Mouse (Mus musculus): ENCODE results near the gene A930004D18Rik. TPM values are rescaled to one million over a fixed set of nuclear protein-coding genes. Genes with fewer than 3 reads are reported as not detected.
A peak's percentile ranks its signal among the peaks of the same experiment; 100 is the strongest.

A930004D18Rik gene
- polyA plus RNA-seq, 1 experiment = not detected

GRCm38 (mm10) chr2:18049279-18049821 is 11.8 kb upstream of the A930004D18Rik start:
- Histone ChIP-seq H3K4me3 (ENCODE audit: insufficient read depth, low read depth, low read length) (no peak overlapping the region), H3K4me1 (ENCODE audit: control insufficient read depth, insufficient read depth, low read length) (peaks cover 4% of the 10 kb centered on the region; the same call in 1 of the 2 replicates), H3K27ac (ENCODE audit: insufficient read depth, low read depth, low read length) (peak overlapping the region; percentile 20; the same call in 1 of the 2 replicates)
- TF ChIP-seq POLR2A (IDR thresholded peaks at IDR 0.05; ENCODE audit: insufficient read depth, low read depth, low read length) (no peak), CTCF (IDR thresholded peaks at IDR 0.05; ENCODE audit: insufficient read depth, low read depth, low read length) (no peak)
- WGBS = 54% methylated on average over 11 of the region's 11 CpGs

GRCm38 (mm10) chr2:18048453-18049075 is 11.0 kb upstream of the A930004D18Rik start, which contains the start of gene Skida1:
Skida1 (minus strand) TSS chr2:18049051.
- no peak for TF ChIP-seq CTCF (IDR thresholded peaks at IDR 0.05; ENCODE audit: insufficient read depth, low read depth, low read length)
- TF ChIP-seq POLR2A (IDR thresholded peaks at IDR 0.05; ENCODE audit: insufficient read depth, low read depth, low read length) = no peak
- Histone ChIP-seq H3K4me1 (ENCODE audit: control insufficient read depth, insufficient read depth, low read length) (peaks cover 4% of the 10 kb centered on the region; the same call in 1 of the 2 replicates), H3K4me3 (ENCODE audit: insufficient read depth, low read depth, low read length) (peak within 1 kb of the TSS; percentile 62), H3K27ac (ENCODE audit: insufficient read depth, low read depth, low read length) (peak within 1 kb of the TSS; percentile 93)
- 9% methylated on average over 17 of the region's 17 CpGs for WGBS

DNA sequence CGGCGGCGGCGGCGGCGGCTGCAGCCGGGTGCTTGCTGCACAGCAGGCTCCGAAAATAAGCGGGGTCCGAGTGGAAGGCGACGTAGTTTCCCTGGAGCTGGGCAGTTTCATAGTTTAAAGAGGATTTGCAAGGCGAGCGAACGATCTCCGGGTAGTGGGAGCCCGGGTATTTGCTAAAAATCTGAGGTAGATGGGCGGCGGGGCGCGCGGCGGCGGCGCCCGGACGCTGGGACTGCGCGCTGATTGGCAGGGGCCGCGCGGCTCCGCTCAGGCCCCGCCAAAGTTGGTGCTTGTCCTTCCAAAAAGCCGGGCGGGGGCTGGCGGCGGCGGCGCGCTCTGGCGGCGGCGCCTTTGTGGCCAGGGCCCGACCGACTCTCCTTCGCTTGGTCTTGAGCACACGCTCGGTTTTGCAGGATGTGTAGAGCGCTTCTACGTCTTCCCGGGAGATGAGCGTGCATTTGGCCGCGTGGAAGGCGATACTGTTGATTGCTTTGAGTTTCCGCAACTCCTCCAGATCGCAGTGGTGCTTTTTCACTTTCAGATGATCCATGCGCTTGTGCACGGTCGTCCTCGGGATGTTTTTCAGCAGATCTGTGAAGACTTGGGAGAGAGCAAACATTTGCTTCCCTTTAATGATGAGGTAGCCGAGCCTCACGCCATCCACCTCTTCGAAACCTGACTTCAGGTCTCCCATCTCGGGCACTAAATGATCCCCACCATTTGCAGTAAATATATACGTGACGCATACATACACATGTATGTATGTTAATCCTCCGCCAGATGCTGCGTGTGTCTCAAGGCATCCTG is 10.3 kb upstream of the A930004D18Rik start:
- under 1% methylated on average over 68 of the region's 70 CpGs for WGBS
- peaks cover 4% of the 10 kb centered on the region; the same call in 1 of the 2 replicates for H3K4me1 ChIP-seq (ENCODE audit: control insufficient read depth, insufficient read depth, low read length)
- peak overlapping the region; percentile 62 for H3K4me3 ChIP-seq (ENCODE audit: insufficient read depth, low read depth, low read length)
- H3K27ac ChIP-seq (ENCODE audit: insufficient read depth, low read depth, low read length) = peak overlapping the region; percentile 93
- TF ChIP-seq POLR2A (IDR thresholded peaks at IDR 0.05; ENCODE audit: insufficient read depth, low read depth, low read length) (no peak), CTCF (IDR thresholded peaks at IDR 0.05; ENCODE audit: insufficient read depth, low read depth, low read length) (no peak)

- H3K4me1 ChIP-seq (ENCODE audit: control insufficient read depth, insufficient read depth, low read length) = peaks cover 4% of the 10 kb centered on the region; the same call in 1 of the 2 replicates
- under 1% methylated on average over 64 of the region's 64 CpGs for WGBS
- peak overlapping the region; percentile 62 for H3K4me3 ChIP-seq (ENCODE audit: insufficient read depth, low read depth, low read length)
- H3K27ac ChIP-seq (ENCODE audit: insufficient read depth, low read depth, low read length) = peak overlapping the region; percentile 93
- no peak for TF ChIP-seq POLR2A (IDR thresholded peaks at IDR 0.05; ENCODE audit: insufficient read depth, low read depth, low read length)
- TF ChIP-seq CTCF (IDR thresholded peaks at IDR 0.05; ENCODE audit: insufficient read depth, low read depth, low read length) = no peak
Observed at GRCm38 (mm10) chr2:18046758-18047645, 9.5 kb upstream of the A930004D18Rik start.

DNA sequence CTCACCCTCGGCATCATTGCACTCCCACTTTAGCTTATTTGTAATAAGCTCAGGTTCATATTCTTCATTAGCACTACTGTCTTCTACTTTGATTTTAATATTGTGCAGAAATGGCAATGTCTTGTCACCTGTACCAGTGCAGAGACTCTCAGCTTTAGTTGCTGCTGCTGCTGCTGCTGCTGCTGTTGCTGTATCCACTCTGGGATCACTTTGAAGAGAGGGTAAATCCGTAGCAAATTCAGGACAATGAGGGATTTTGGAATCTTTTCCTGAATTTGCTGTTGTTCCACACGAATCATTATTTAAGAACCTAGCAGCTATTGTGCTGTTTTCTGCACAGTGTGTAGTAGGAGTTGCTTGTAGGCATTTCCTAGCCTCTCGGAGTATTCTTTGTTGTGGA is 8.6 kb upstream of the A930004D18Rik start:
- H3K4me1 ChIP-seq (ENCODE audit: control insufficient read depth, insufficient read depth, low read length) = peaks cover 4% of the 10 kb centered on the region; the same call in 1 of the 2 replicates
- peak overlapping the region; percentile 93 for H3K27ac ChIP-seq (ENCODE audit: insufficient read depth, low read depth, low read length)
- TF ChIP-seq POLR2A (IDR thresholded peaks at IDR 0.05; ENCODE audit: insufficient read depth, low read depth, low read length) (no peak), CTCF (IDR thresholded peaks at IDR 0.05; ENCODE audit: insufficient read depth, low read depth, low read length) (no peak)
- peak overlapping the region; percentile 25; the same call in 1 of the 2 replicates for H3K4me3 ChIP-seq (ENCODE audit: insufficient read depth, low read depth, low read length)
- 10% methylated on average over 4 of the region's 4 CpGs for WGBS

DNA sequence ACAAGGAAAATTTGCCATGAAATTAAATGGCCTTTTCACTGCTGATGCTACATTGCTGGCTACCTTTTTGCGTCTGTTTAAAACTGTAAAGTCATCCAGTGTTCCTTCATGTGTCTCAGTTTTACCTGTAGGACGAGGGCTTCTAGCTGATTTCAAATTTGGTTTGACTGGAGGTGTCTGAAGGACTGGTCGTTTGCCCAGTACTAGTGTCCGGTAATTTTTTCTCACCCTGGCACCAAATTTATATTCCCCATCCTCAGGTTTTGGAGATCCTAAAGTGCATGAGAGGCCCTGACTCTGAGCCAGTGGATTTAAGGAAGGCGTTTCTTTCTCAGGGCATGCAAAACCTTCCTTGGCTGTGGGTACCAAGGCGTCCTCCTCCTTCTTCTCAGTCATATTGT is 8.2 kb upstream of the A930004D18Rik start:
- Histone ChIP-seq H3K4me3 (ENCODE audit: insufficient read depth, low read depth, low read length) (peak overlapping the region; percentile 25; the same call in 1 of the 2 replicates), H3K27ac (ENCODE audit: insufficient read depth, low read depth, low read length) (0 out of 2 replicates have a peak overlapping the region, but pooled peaks have one; percentile 93), H3K4me1 (ENCODE audit: control insufficient read depth, insufficient read depth, low read length) (peaks cover 4% of the 10 kb centered on the region; the same call in 1 of the 2 replicates)
- WGBS = 57% methylated on average over 6 of the region's 6 CpGs
- TF ChIP-seq POLR2A (IDR thresholded peaks at IDR 0.05; ENCODE audit: insufficient read depth, low read depth, low read length) = no peak
- TF ChIP-seq CTCF (IDR thresholded peaks at IDR 0.05; ENCODE audit: insufficient read depth, low read depth, low read length) = no peak

- Histone ChIP-seq H3K4me1 (ENCODE audit: control insufficient read depth, insufficient read depth, low read length) (peaks cover 4% of the 10 kb centered on the region; the same call in 1 of the 2 replicates), H3K27ac (ENCODE audit: insufficient read depth, low read depth, low read length) (no peak overlapping the region), H3K4me3 (ENCODE audit: insufficient read depth, low read depth, low read length) (no peak overlapping the region)
- 59% methylated on average over 7 of the region's 7 CpGs for WGBS
- TF ChIP-seq CTCF (IDR thresholded peaks at IDR 0.05; ENCODE audit: insufficient read depth, low read depth, low read length) (no peak), POLR2A (IDR thresholded peaks at IDR 0.05; ENCODE audit: insufficient read depth, low read depth, low read length) (no peak)
Observed at GRCm38 (mm10) chr2:18045143-18045780, 7.7 kb upstream of the A930004D18Rik start.

Data from olfactory bulb, adult 2 months (tissue).